Mouse (Mus musculus) kidney, adult 2 months (tissue): Measurements from ENCODE around the gene Il18rap.

Source experiments
- CTCF ChIP-seq: fragments of 200-500 bp; conservative IDR thresholded peaks from 2 replicates; pipeline ENCODE4 v1.5.1; 2011; ENCODE audit warnings: low read depth, mild to moderate bottlenecking, control low read depth, low read length, moderate library complexity, mixed read lengths; ENCODE audit not compliant: insufficient read depth, insufficient read length
- POLR2A ChIP-seq: fragments of 200-500 bp; IDR thresholded peaks from one replicate; pipeline ENCODE4 v1.6.1; 2011; ENCODE audit warnings: low read depth, low read length, control low read depth

GRCm38 (mm10) chr1:40547762-40548161, 32.6 kb downstream of the Il18rap start:
- no peak for TF ChIP-seq CTCF
- TF ChIP-seq POLR2A = no peak
